Mouse (Mus musculus) bone marrow macrophage, adult 2 months (primary cell): ENCODE data around the gene Apba1.

Source experiments
- CTCF ChIP-seq: IDR thresholded peaks from 2 replicates; pipeline ENCODE4 v1.5.1; 2012; ENCODE audit warnings: low read depth, mild to moderate bottlenecking, low read length, moderate library complexity
- POLR2A ChIP-seq: IDR thresholded peaks from 2 replicates; pipeline ENCODE4 v1.6.1; 2012; ENCODE audit warnings: mild to moderate bottlenecking, low read depth, low read length, borderline replicate concordance

DNA sequence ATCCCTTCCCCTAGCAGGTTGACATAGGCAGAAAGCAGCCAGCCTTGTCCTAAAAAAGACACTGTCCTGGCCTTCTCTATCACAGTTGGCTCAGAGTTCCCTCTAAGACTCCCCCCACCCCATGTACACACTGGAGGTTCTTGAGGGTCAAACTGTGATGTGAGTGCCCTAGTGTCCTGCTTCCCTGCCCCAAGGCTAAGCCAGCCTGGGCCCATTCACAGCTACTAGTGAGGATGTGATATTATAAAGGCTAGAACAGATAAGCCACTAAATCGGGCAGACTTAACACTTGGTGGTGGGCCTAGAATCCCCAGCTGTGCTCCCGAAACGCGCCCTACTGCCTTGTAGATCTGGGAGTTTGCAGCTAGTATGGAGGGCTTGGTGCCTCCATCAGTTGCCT lies 188.1 kb downstream of the Apba1 start:
- TF ChIP-seq CTCF (no peak), POLR2A (no peak)
